In genomic region chr2:4593433-4593832, GRCm38 (mm10) we compare ENCODE assay signal across 8 mouse cellular contexts. TPM values are rescaled to one million over a fixed set of nuclear protein-coding genes. Genes with fewer than 3 reads are reported as not detected.
DNase-seq lines count a peak whose midpoint lies in the region; ATAC-seq and TF ChIP-seq lines count a peak whose summit lies in the region.

No protein-coding gene starts in this region.

- TF ChIP-seq CTCF in heart, adult 2 months (IDR thresholded peaks at IDR 0.05) = no peak

- H3K4me2 ChIP-seq in lung, embryonic 16.5 days (ENCODE audit: low read depth, low read length) = no peak overlapping the region

- TF ChIP-seq POLR2A in heart, adult 2 months (IDR thresholded peaks at IDR 0.05; ENCODE audit: insufficient read depth, low read depth, low read length) = no peak; the same call in 1 of the 2 replicates

- peak; percentile 88 for ATAC-seq in lung, embryonic 16.5 days (ENCODE audit: low read depth)
- no peak for ATAC-seq in activated CD4-positive, CD25-positive, alpha-beta regulatory T cell, adult 4 months

- H3K9ac ChIP-seq in heart, adult 2 months (ENCODE audit: low read depth, low read length) = 0 out of 2 replicates have a peak overlapping the region, but pooled peaks have one; percentile 4
- no peak overlapping the region for H3K9ac ChIP-seq in lung, embryonic 16.5 days (ENCODE audit: low read length)

- H3K36me3 ChIP-seq in heart, adult 2 months (ENCODE audit: control insufficient read depth, insufficient read depth, low read length) = peaks cover 19% of the 10 kb centered on the region
- peaks cover 65% of the 10 kb centered on the region for H3K36me3 ChIP-seq in lung, embryonic 16.5 days (ENCODE audit: control insufficient read depth, insufficient read depth, low read length)

- DNase-seq in spleen, adult 12 weeks (ENCODE audit: low spot score) = peak; percentile 27
- DNase-seq in spleen, postnatal 14 days (ENCODE audit: low spot score in 2 of 2) = no peak
- peak; percentile 70 for DNase-seq in embryo, embryonic 9.5 days (ENCODE audit: extremely low spot score)
- DNase-seq in heart, adult 2 months = peak; percentile 84 to 87
- peak; percentile 77 for DNase-seq in kidney, adult 9 months
- DNase-seq in thymus, postnatal 0 days (ENCODE audit: low spot score) = peak; percentile 31

- TF ChIP-seq EP300 in heart, adult 2 months (IDR thresholded peaks at IDR 0.05; ENCODE audit: insufficient read depth, low read depth, low read length) = no peak

- H3K79me2 ChIP-seq in heart, adult 2 months (replicated peaks; ENCODE audit: control insufficient read depth, insufficient read depth, low read length) = no peaks in the 10 kb centered on the region

- no peaks in the 10 kb centered on the region for H3K9me3 ChIP-seq in lung, embryonic 16.5 days (ENCODE audit: control insufficient read depth, low read length)

- H3K4me1 ChIP-seq in heart, adult 2 months (ENCODE audit: control insufficient read depth, insufficient read depth, low read length) = peaks cover 14% of the 10 kb centered on the region
- peaks cover 18% of the 10 kb centered on the region for H3K4me1 ChIP-seq in lung, embryonic 16.5 days (replicated peaks; ENCODE audit: control insufficient read depth, insufficient read depth, low read length)

- intact Hi-C loops in heart, adult 2 months (cut with DNase I) = loop anchor here (2.0 to 10.0 kb wide), 3 partner anchors 35 to 159 kb away; no protein-coding TSS in a partner anchor

- H3K4me3 ChIP-seq in heart, adult 2 months = no peak overlapping the region
- no peak overlapping the region for H3K4me3 ChIP-seq in lung, embryonic 16.5 days (ENCODE audit: low read length)

- no peaks in the 10 kb centered on the region for H3K27me3 ChIP-seq in heart, adult 2 months (ENCODE audit: control insufficient read depth, insufficient read depth, low read length)
- no peaks in the 10 kb centered on the region for H3K27me3 ChIP-seq in lung, embryonic 16.5 days (ENCODE audit: control insufficient read depth, insufficient read depth, low read depth, low read length)

- WGBS in heart, adult 2 months = 18% methylated on average over 9 of the region's 9 CpGs
- 21% methylated on average over 9 of the region's 9 CpGs for WGBS in lung, embryonic 16.5 days

- peak overlapping the region; percentile 72 for H3K27ac ChIP-seq in heart, adult 2 months
- H3K27ac ChIP-seq in lung, embryonic 16.5 days (ENCODE audit: low read length) = peak overlapping the region; percentile 62

RNA-seq across cellular contexts. Expression of gene Prpf18, which starts 58.5 kb away (rescaled TPM):
- 10 to 100 TPM; 29.0 to 34.7 TPM for total RNA-seq in heart, adult 2 months (2021)
- 11.4 and 23.9 TPM in 2 replicates for polyA plus RNA-seq in heart, adult 2 months (2012; rRNA removed)
- polyA plus RNA-seq in lung, embryonic 16.5 days (2015; fragmentation: Nextera tagmentation; extraction: Ambion mirVana) = 47.7 and 47.9 TPM in 2 replicates
- 38.1 and 42.9 TPM in 2 replicates for polyA plus RNA-seq in thymus, postnatal 0 days (2015; fragmentation: Nextera tagmentation; extraction: Ambion mirVana)
- polyA plus RNA-seq in activated CD4-positive, CD25-positive, alpha-beta regulatory T cell, adult 4 months (2017; shearing (Covaris generic)) = 10 to 100 TPM; 46.3 to 48.1 TPM

Comparison
In these comparisons a context has a peak if more than half of its experiments do, and no peak if none do; other contexts are left out.
1. DNase-seq: peak in spleen, adult 12 weeks (single experiment), embryo, embryonic 9.5 days (single experiment), heart, adult 2 months (2 of 2), kidney, adult 9 months (single experiment) and thymus, postnatal 0 days (single experiment); none in spleen, postnatal 14 days (0 of 2).